20 mouse cellular contexts compared by ENCODE assay signal in genomic region chr11:80396617-80397016, GRCm38 (mm10). TPM values are rescaled to one million over a fixed set of nuclear protein-coding genes. Genes with fewer than 3 reads are reported as not detected.
A peak's percentile ranks its signal among the peaks of the same experiment; 100 is the strongest.
DNase-seq lines count a peak whose midpoint lies in the region; ATAC-seq and TF ChIP-seq lines count a peak whose summit lies in the region.
"Had no signal": no experiment of that assay in that cellular context is flagged by ENCODE, and none has a peak within 500 bp of the region (broad histone marks: within the 10 kb centered on the region; RNA-seq: fewer than 3 reads in every experiment).

No protein-coding gene starts in this region.

- no peaks in the 10 kb centered on the region for H3K4me1 ChIP-seq in midbrain, embryonic 11.5 days (ENCODE audit: control insufficient read depth, insufficient read depth, low read length)
- no peaks in the 10 kb centered on the region for H3K4me1 ChIP-seq in midbrain, embryonic 16.5 days (ENCODE audit: control insufficient read depth, insufficient read depth, low read length)
- peaks cover 6 to 19% of the 10 kb centered on the region in 2 experiments for H3K4me1 ChIP-seq in MEL (ENCODE audit: control insufficient read depth in 1 of 2, insufficient read depth in 2 of 2, low read length in 2 of 2)
- H3K4me1 ChIP-seq in liver, embryonic 11.5 days (replicated peaks; ENCODE audit: control insufficient read depth, insufficient read depth, low read length): no peaks in the 10 kb centered on the region

- H3K9me3 ChIP-seq in midbrain, embryonic 11.5 days (ENCODE audit: control insufficient read depth, low read length): no peaks in the 10 kb centered on the region
- H3K9me3 ChIP-seq in midbrain, embryonic 16.5 days (replicated peaks; ENCODE audit: control insufficient read depth, low read length, poor library complexity, severe bottlenecking): no peaks in the 10 kb centered on the region
- no peaks in the 10 kb centered on the region for H3K9me3 ChIP-seq in MEL (replicated peaks; ENCODE audit: insufficient read depth, low read length)
- no peaks in the 10 kb centered on the region for H3K9me3 ChIP-seq in liver, embryonic 11.5 days (ENCODE audit: control insufficient read depth, low read length)
- H3K9me3 ChIP-seq: G1E had no signal

- H3K9ac ChIP-seq in midbrain, embryonic 11.5 days (ENCODE audit: low read length): no peak overlapping the region
- H3K9ac ChIP-seq in midbrain, embryonic 16.5 days (ENCODE audit: low read depth, low read length): no peak overlapping the region
- no peak overlapping the region for H3K9ac ChIP-seq in MEL (ENCODE audit: control insufficient read depth, low read depth, low read length, poor library complexity, severe bottlenecking)
- H3K9ac ChIP-seq in liver, embryonic 11.5 days (ENCODE audit: low read depth, low read length): no peak overlapping the region

- TF ChIP-seq RAD21 in MEL (IDR thresholded peaks at IDR 0.05; ENCODE audit: low read depth, low read length): no peak

- no peak overlapping the region for H3K4me3 ChIP-seq in midbrain, embryonic 11.5 days (ENCODE audit: low read depth, low read length)
- H3K4me3 ChIP-seq in midbrain, embryonic 16.5 days (ENCODE audit: low read depth, low read length): no peak overlapping the region
- H3K4me3 ChIP-seq in MEL (ENCODE audit: control insufficient read depth in 1 of 2, insufficient read depth in 1 of 2, low read depth in 2 of 2, low read length in 2 of 2): no peak overlapping the region
- H3K4me3 ChIP-seq in liver, embryonic 11.5 days (ENCODE audit: low read depth, low read length): no peak overlapping the region

- TF ChIP-seq EP300 in MEL (IDR thresholded peaks at IDR 0.05; ENCODE audit: low read depth in 1 of 2, low read length in 2 of 2): 0 out of 4 replicates have a peak, but pooled peaks of 1 of the 2 experiments have one; percentile 6

- ATAC-seq in midbrain, embryonic 11.5 days (ENCODE audit: low FRiP score): no peak
- no peak for ATAC-seq in midbrain, embryonic 16.5 days
- no peak for ATAC-seq in liver, embryonic 11.5 days (replicated peaks; ENCODE audit: low FRiP score)
- ATAC-seq: activated CD4-positive, CD25-positive, alpha-beta regulatory T cell, adult 4 months; CD4-positive, CD25-positive, alpha-beta regulatory T cell, adult 4 months; Patski had no signal

- no peak overlapping the region for H3K27ac ChIP-seq in midbrain, embryonic 11.5 days (ENCODE audit: low read depth, low read length)
- H3K27ac ChIP-seq in midbrain, embryonic 16.5 days (ENCODE audit: low read length): no peak overlapping the region
- H3K27ac ChIP-seq in MEL (ENCODE audit: control insufficient read depth, low read depth, low read length): no peak overlapping the region
- H3K27ac ChIP-seq in liver, embryonic 11.5 days (ENCODE audit: low read depth, low read length): no peak overlapping the region

- H3K4me2 ChIP-seq in midbrain, embryonic 11.5 days: no peak overlapping the region
- no peak overlapping the region for H3K4me2 ChIP-seq in midbrain, embryonic 16.5 days (ENCODE audit: low read length)
- H3K4me2 ChIP-seq in liver, embryonic 11.5 days: no peak overlapping the region

- TF ChIP-seq POLR2A in MEL (IDR thresholded peaks at IDR 0.05; ENCODE audit: control insufficient read depth in 1 of 2, insufficient read depth in 1 of 2, low read depth in 1 of 2, low read length in 2 of 2, poor library complexity in 1 of 2): 0 out of 4 replicates have a peak, but pooled peaks of 1 of the 2 experiments have one; percentile 6

- peaks cover 20% of the 10 kb centered on the region for H3K36me3 ChIP-seq in midbrain, embryonic 11.5 days (ENCODE audit: control insufficient read depth, insufficient read depth, low read length)
- H3K36me3 ChIP-seq in midbrain, embryonic 16.5 days (ENCODE audit: control insufficient read depth, insufficient read depth, low read length): peaks cover 30% of the 10 kb centered on the region
- peaks cover 71 to 94% of the 10 kb centered on the region in 2 experiments for H3K36me3 ChIP-seq in MEL (ENCODE audit: control insufficient read depth in 1 of 2, insufficient read depth in 2 of 2, low read length in 2 of 2)
- peaks cover 41% of the 10 kb centered on the region for H3K36me3 ChIP-seq in liver, embryonic 11.5 days (ENCODE audit: control insufficient read depth, insufficient read depth, low read length)

- no peak for TF ChIP-seq CTCF in MEL (IDR thresholded peaks at IDR 0.05 in 2 of 3, conservative IDR thresholded peaks at IDR 0.05 in 1 of 3; ENCODE audit: control insufficient read depth in 1 of 3, insufficient read depth in 1 of 3, low read depth in 2 of 3, low read length in 3 of 3, poor library complexity in 1 of 3, severe bottlenecking in 1 of 3)

- peaks cover 30% of the 10 kb centered on the region for H3K79me2 ChIP-seq in MEL (ENCODE audit: control insufficient read depth, insufficient read depth, low read length, poor library complexity)

- peak; percentile 83 for DNase-seq in midbrain, embryonic 11.5 days (ENCODE audit: low spot score, missing footprints)
- no peak for DNase-seq in MEL (ENCODE audit: low read depth, low spot score)
- DNase-seq in liver, embryonic 11.5 days (ENCODE audit: low spot score): no peak
- DNase-seq: adrenal gland, adult 2 months; adrenal gland, adult 8-10 months; adrenal gland, postnatal 10 days; adrenal gland, postnatal 14 days; adrenal gland, postnatal 25 days; adrenal gland, postnatal 36 days; B cell, adult 2 months; cerebellum, adult 11 months; cerebellum, adult 11-12 months; cerebellum, adult 18-20 months; cerebellum, adult 2 months had no signal

- H3K27me3 ChIP-seq in midbrain, embryonic 11.5 days (ENCODE audit: control insufficient read depth, insufficient read depth, low read length): no peaks in the 10 kb centered on the region
- H3K27me3 ChIP-seq in midbrain, embryonic 16.5 days (ENCODE audit: control insufficient read depth, insufficient read depth, low read depth, low read length): no peaks in the 10 kb centered on the region
- no peaks in the 10 kb centered on the region for H3K27me3 ChIP-seq in MEL (ENCODE audit: control insufficient read depth in 1 of 2, insufficient read depth in 2 of 2, low read length in 2 of 2)
- no peaks in the 10 kb centered on the region for H3K27me3 ChIP-seq in liver, embryonic 11.5 days (replicated peaks; ENCODE audit: control insufficient read depth, insufficient read depth, low read length)
- H3K27me3 ChIP-seq: CH12.LX, Patski had no signal

- WGBS in midbrain, embryonic 11.5 days: 93% methylated on average over 4 of the region's 4 CpGs
- WGBS in midbrain, embryonic 16.5 days: 94% methylated on average over 4 of the region's 4 CpGs
- WGBS in liver, embryonic 11.5 days: 90% methylated on average over 4 of the region's 4 CpGs

TF ChIP-seq in MEL, 35 proteins besides CTCF, POLR2A, EP300 and RAD21:
- TF ChIP-seq UBTF (IDR thresholded peaks at IDR 0.05; ENCODE audit: borderline replicate concordance, insufficient read depth, low read depth, low read length) (no peak), CHD1 (IDR thresholded peaks at IDR 0.05; ENCODE audit: low read depth, low read length) (0 out of 2 replicates have a peak, but pooled peaks have one; percentile 60), POLR2AphosphoS2 (IDR thresholded peaks at IDR 0.05; ENCODE audit: low read length) (0 out of 2 replicates have a peak, but pooled peaks have one; percentile 38), ZMIZ1 (IDR thresholded peaks at IDR 0.05; ENCODE audit: low read depth, low read length) (peak; percentile 36; the same call in 1 of the 2 replicates)
TF ChIP-seq in MEL: peak in this region for 3.

RNA-seq across cellular contexts. Expression of gene Zfp207, which starts 13.5 kb away (rescaled TPM):
- 338 and 371 TPM in 2 replicates for polyA plus RNA-seq in midbrain, embryonic 11.5 days (2014; fragmentation: Nextera tagmentation; extraction: Ambion mirVana)
- polyA plus RNA-seq in midbrain, embryonic 16.5 days (2015; fragmentation: Nextera tagmentation; extraction: Ambion mirVana): 190 and 202 TPM in 2 replicates
- total RNA-seq in MEL (2012; rRNA removed): 143 and 150 TPM in 2 replicates
- 100 to 1,000 TPM; 186 to 347 TPM for polyA plus RNA-seq in MEL (2012; ENCODE audit: insufficient read depth in 1 of 2, insufficient read length in 2 of 2, low read depth in 1 of 2, low replicate concordance in 2 of 2, missing spikeins in 1 of 2)
- polyA plus RNA-seq in liver, embryonic 11.5 days (2014; fragmentation: Nextera tagmentation; extraction: Ambion mirVana): 244 and 245 TPM in 2 replicates

RNA-seq across cellular contexts. Expression of gene 5730455P16Rik, which starts 18.8 kb away (rescaled TPM):
- 21.6 and 26.5 TPM in 2 replicates for polyA plus RNA-seq in midbrain, embryonic 11.5 days (2014; fragmentation: Nextera tagmentation; extraction: Ambion mirVana)
- polyA plus RNA-seq in midbrain, embryonic 16.5 days (2015; fragmentation: Nextera tagmentation; extraction: Ambion mirVana): 38.1 and 39.4 TPM in 2 replicates
- 9.4 and 10.1 TPM in 2 replicates for total RNA-seq in MEL (2012; rRNA removed)
- 1 to 10 TPM in 1 of 2 experiments, not detected in 1; 9.5 TPM for polyA plus RNA-seq in MEL (2012; ENCODE audit: insufficient read depth in 1 of 2, insufficient read length in 2 of 2, low read depth in 1 of 2, low replicate concordance in 2 of 2, missing spikeins in 1 of 2)
- polyA plus RNA-seq in liver, embryonic 11.5 days (2014; fragmentation: Nextera tagmentation; extraction: Ambion mirVana): 15.9 and 16.1 TPM in 2 replicates

RNA-seq across cellular contexts. Expression of gene Psmd11, which starts 31.8 kb away (rescaled TPM):
- 347 and 375 TPM in 2 replicates for polyA plus RNA-seq in midbrain, embryonic 11.5 days (2014; fragmentation: Nextera tagmentation; extraction: Ambion mirVana)
- polyA plus RNA-seq in midbrain, embryonic 16.5 days (2015; fragmentation: Nextera tagmentation; extraction: Ambion mirVana): 270 and 301 TPM in 2 replicates
- 110 and 153 TPM in 2 replicates for total RNA-seq in MEL (2012; rRNA removed)
- polyA plus RNA-seq in MEL (2012; ENCODE audit: insufficient read depth in 1 of 2, insufficient read length in 2 of 2, low read depth in 1 of 2, low replicate concordance in 2 of 2, missing spikeins in 1 of 2): 100 to 1,000 TPM; 184 to 324 TPM
- polyA plus RNA-seq in liver, embryonic 11.5 days (2014; fragmentation: Nextera tagmentation; extraction: Ambion mirVana): 256 and 289 TPM in 2 replicates
